Mouse (Mus musculus): ENCODE measurements around the gene Sept12. TPM values are rescaled to one million over a fixed set of nuclear protein-coding genes. Genes with fewer than 3 reads are reported as not detected.

Gene Sept12
- polyA plus RNA-seq, 1 experiment from 2014 or later, result not detected

GRCm38 (mm10) chr16:5011285-5011684 lies 13.6 kb upstream of the Sept12 start:
- no peaks in the 10 kb centered on the region for H3K9me3 ChIP-seq (ENCODE audit: control insufficient read depth, low read length)
- 85% methylated on average over 7 of the region's 7 CpGs for WGBS
- no peak overlapping the region for H3K27ac ChIP-seq (ENCODE audit: low read length)
- H3K36me3 ChIP-seq (ENCODE audit: control insufficient read depth, insufficient read depth, low read length), result peaks cover 15% of the 10 kb centered on the region
- no peak overlapping the region for H3K4me2 ChIP-seq (ENCODE audit: low read depth, low read length)
- no peak overlapping the region for H3K4me3 ChIP-seq (ENCODE audit: low read length)
- no peak overlapping the region for H3K9ac ChIP-seq (ENCODE audit: low read depth, low read length)
- peaks cover 16% of the 10 kb centered on the region for H3K4me1 ChIP-seq (ENCODE audit: control insufficient read depth, insufficient read depth, low read length)
- no peak for ATAC-seq
- no peaks in the 10 kb centered on the region for H3K27me3 ChIP-seq (replicated peaks; ENCODE audit: control insufficient read depth, insufficient read depth, low read length)

- Histone ChIP-seq H3K4me3 (ENCODE audit: low read length) (no peak overlapping the region), H3K9me3 (ENCODE audit: control insufficient read depth, low read length) (no peaks in the 10 kb centered on the region), H3K9ac (ENCODE audit: low read depth, low read length) (no peak overlapping the region), H3K27ac (ENCODE audit: low read length) (no peak overlapping the region), H3K36me3 (ENCODE audit: control insufficient read depth, insufficient read depth, low read length) (peaks cover 13% of the 10 kb centered on the region), H3K4me2 (ENCODE audit: low read depth, low read length) (no peak overlapping the region), H3K27me3 (replicated peaks; ENCODE audit: control insufficient read depth, insufficient read depth, low read length) (no peaks in the 10 kb centered on the region), H3K4me1 (ENCODE audit: control insufficient read depth, insufficient read depth, low read length) (peaks cover 16% of the 10 kb centered on the region)
- ATAC-seq, result no peak
- 91% methylated on average over 10 of the region's 10 CpGs for WGBS
Measured at GRCm38 (mm10) chr16:5010371-5010935, 12.8 kb upstream of the Sept12 start.

- H3K9ac ChIP-seq (ENCODE audit: low read depth, low read length), result peak overlapping the region; percentile 72
- peak overlapping the region; percentile 87 for H3K27ac ChIP-seq (ENCODE audit: low read length)
- no peaks in the 10 kb centered on the region for H3K9me3 ChIP-seq (ENCODE audit: control insufficient read depth, low read length)
- WGBS, result 72% methylated on average over 12 of the region's 12 CpGs
- peaks cover 16% of the 10 kb centered on the region for H3K4me1 ChIP-seq (ENCODE audit: control insufficient read depth, insufficient read depth, low read length)
- no peaks in the 10 kb centered on the region for H3K27me3 ChIP-seq (replicated peaks; ENCODE audit: control insufficient read depth, insufficient read depth, low read length)
- H3K4me2 ChIP-seq (ENCODE audit: low read depth, low read length), result peak overlapping the region; percentile 64
- no peaks in the 10 kb centered on the region for H3K36me3 ChIP-seq (ENCODE audit: control insufficient read depth, insufficient read depth, low read length)
- ATAC-seq, result no peak
- H3K4me3 ChIP-seq (ENCODE audit: low read length), result peak overlapping the region; percentile 50
Measured at GRCm38 (mm10) chr16:5008076-5008475, 10.4 kb upstream of the Sept12 start.

DNA sequence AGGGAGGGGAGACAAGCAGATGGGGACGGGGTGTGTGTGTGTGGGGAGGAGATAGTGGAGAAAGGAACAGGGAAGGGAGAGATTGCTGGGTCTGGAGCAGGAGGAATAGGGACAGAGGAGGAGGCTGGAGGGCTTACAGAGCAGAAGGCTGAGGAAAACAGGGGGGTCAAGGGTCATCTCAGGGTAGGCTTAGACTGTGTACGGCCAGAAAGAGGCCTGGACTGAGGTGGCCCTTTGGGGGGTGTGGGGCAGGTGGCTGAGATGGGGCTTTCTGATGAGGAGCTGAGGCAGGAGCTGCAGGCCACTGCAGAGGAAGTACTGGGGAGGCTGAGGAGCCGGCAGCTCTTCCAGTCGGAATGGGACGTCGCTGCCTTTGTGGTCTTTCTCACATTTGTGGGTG lies 9.8 kb upstream of the Sept12 start:
- peak overlapping the region; percentile 87 for H3K27ac ChIP-seq (ENCODE audit: low read length)
- peak overlapping the region; percentile 72 for H3K9ac ChIP-seq (ENCODE audit: low read depth, low read length)
- no peaks in the 10 kb centered on the region for H3K9me3 ChIP-seq (ENCODE audit: control insufficient read depth, low read length)
- H3K4me1 ChIP-seq (ENCODE audit: control insufficient read depth, insufficient read depth, low read length), result peaks cover 11% of the 10 kb centered on the region
- peak overlapping the region; percentile 64 for H3K4me2 ChIP-seq (ENCODE audit: low read depth, low read length)
- H3K27me3 ChIP-seq (replicated peaks; ENCODE audit: control insufficient read depth, insufficient read depth, low read length), result no peaks in the 10 kb centered on the region
- no peaks in the 10 kb centered on the region for H3K36me3 ChIP-seq (ENCODE audit: control insufficient read depth, insufficient read depth, low read length)
- H3K4me3 ChIP-seq (ENCODE audit: low read length), result peak overlapping the region; percentile 50
- WGBS, result 35% methylated on average over 6 of the region's 6 CpGs
- peak; percentile 57 for ATAC-seq

GRCm38 (mm10) chr16:5007067-5007466 lies 9.4 kb upstream of the Sept12 start, which contains the start of gene Smim22:
Gene Smim22, plus strand, starts transcription at chr16:5007288.
- peak; percentile 91 for ATAC-seq
- Histone ChIP-seq H3K4me3 (ENCODE audit: low read length) (peak within 1 kb of the TSS; percentile 50), H3K27ac (ENCODE audit: low read length) (peak within 1 kb of the TSS; percentile 87), H3K4me2 (ENCODE audit: low read depth, low read length) (peak within 1 kb of the TSS; percentile 64), H3K27me3 (replicated peaks; ENCODE audit: control insufficient read depth, insufficient read depth, low read length) (no peaks in the 10 kb centered on the region), H3K9me3 (ENCODE audit: control insufficient read depth, low read length) (no peaks in the 10 kb centered on the region), H3K4me1 (ENCODE audit: control insufficient read depth, insufficient read depth, low read length) (peaks cover 7% of the 10 kb centered on the region), H3K36me3 (ENCODE audit: control insufficient read depth, insufficient read depth, low read length) (no peaks in the 10 kb centered on the region), H3K9ac (ENCODE audit: low read depth, low read length) (peak within 1 kb of the TSS; percentile 72)
- 35% methylated on average over 5 of the region's 5 CpGs for WGBS

- ATAC-seq, result no peak
Measured at GRCm38 (mm10) chr16:5000611-5001010, 3.0 kb upstream of the Sept12 start.

DNA sequence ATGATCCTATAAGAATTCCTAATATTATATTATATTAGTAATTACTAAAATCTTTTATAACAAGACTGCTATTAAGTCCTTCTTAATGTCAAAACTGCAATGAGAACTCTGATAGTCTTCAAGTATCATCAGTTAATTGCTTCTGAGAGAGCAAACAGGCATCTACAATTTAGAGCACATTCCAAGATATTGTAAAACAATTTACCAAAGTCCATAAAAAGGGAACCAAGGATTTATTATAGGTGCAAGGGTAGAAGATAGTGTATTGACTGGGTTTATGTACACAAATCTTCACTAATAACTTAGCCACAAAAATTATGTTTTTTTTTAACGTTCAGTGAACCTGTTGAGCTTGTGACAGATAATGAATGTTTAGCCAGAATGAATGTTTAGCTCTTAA lies 1.3 kb upstream of the Sept12 start:
- Histone ChIP-seq H3K27me3 (replicated peaks; ENCODE audit: control insufficient read depth, insufficient read depth, low read length) (no peaks in the 10 kb centered on the region), H3K4me3 (ENCODE audit: low read length) (no peak overlapping the region), H3K36me3 (ENCODE audit: control insufficient read depth, insufficient read depth, low read length) (no peaks in the 10 kb centered on the region), H3K9me3 (ENCODE audit: control insufficient read depth, low read length) (no peaks in the 10 kb centered on the region), H3K4me1 (ENCODE audit: control insufficient read depth, insufficient read depth, low read length) (peaks cover 13% of the 10 kb centered on the region; the same call in 1 of the 2 replicates), H3K4me2 (ENCODE audit: low read depth, low read length) (no peak overlapping the region), H3K9ac (ENCODE audit: low read depth, low read length) (no peak overlapping the region), H3K27ac (ENCODE audit: low read length) (no peak overlapping the region)
- ATAC-seq, result peak; percentile 75
- WGBS, result 17% methylated on average over 1 of the region's 1 CpGs

More at GRCm38 (mm10) chr16:5000611-5001010, 3.0 kb upstream of the Sept12 start:
- Histone ChIP-seq H3K27ac (ENCODE audit: low read length) (no peak overlapping the region), H3K9ac (ENCODE audit: low read depth, low read length) (no peak overlapping the region), H3K4me1 (ENCODE audit: control insufficient read depth, insufficient read depth, low read length) (peaks cover 13% of the 10 kb centered on the region; the same call in 1 of the 2 replicates), H3K27me3 (replicated peaks; ENCODE audit: control insufficient read depth, insufficient read depth, low read length) (no peaks in the 10 kb centered on the region), H3K9me3 (ENCODE audit: control insufficient read depth, low read length) (no peaks in the 10 kb centered on the region), H3K4me2 (ENCODE audit: low read depth, low read length) (no peak overlapping the region), H3K36me3 (ENCODE audit: control insufficient read depth, insufficient read depth, low read length) (no peaks in the 10 kb centered on the region), H3K4me3 (ENCODE audit: low read length) (no peak overlapping the region)
- 66% methylated on average over 3 of the region's 3 CpGs for WGBS

- no peaks in the 10 kb centered on the region for H3K36me3 ChIP-seq (ENCODE audit: control insufficient read depth, insufficient read depth, low read length)
- 90% methylated on average over 4 of the region's 4 CpGs for WGBS
- ATAC-seq, result no peak
Measured at GRCm38 (mm10) chr16:4993276-4993675, 4.4 kb downstream of the Sept12 start.

DNA sequence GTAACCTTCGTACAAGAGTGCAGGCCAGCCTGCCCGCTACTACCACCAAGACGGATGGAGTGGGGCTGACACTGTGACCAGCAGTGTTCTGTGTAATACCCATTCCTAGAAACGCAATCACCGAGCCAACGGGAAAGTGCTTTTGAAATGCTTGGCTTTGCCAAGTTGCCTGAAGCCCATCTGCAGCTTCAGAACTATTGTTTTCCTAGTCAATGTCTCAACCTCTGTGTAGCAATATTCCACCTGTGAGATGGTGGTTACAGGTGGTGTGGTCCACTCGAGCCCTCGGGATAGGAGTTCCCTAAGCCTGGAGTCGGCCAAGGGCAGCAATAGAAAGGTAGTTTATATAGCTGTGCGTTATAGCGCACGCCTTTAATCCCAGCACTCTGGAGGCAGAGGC lies 12.9 kb downstream of the Sept12 start:
- Histone ChIP-seq H3K36me3 (ENCODE audit: control insufficient read depth, insufficient read depth, low read length) (no peaks in the 10 kb centered on the region), H3K27me3 (replicated peaks; ENCODE audit: control insufficient read depth, insufficient read depth, low read length) (no peaks in the 10 kb centered on the region), H3K4me3 (ENCODE audit: low read length) (no peak overlapping the region), H3K9me3 (ENCODE audit: control insufficient read depth, low read length) (no peaks in the 10 kb centered on the region), H3K27ac (ENCODE audit: low read length) (no peak overlapping the region), H3K4me1 (ENCODE audit: control insufficient read depth, insufficient read depth, low read length) (no peaks in the 10 kb centered on the region), H3K9ac (ENCODE audit: low read depth, low read length) (no peak overlapping the region), H3K4me2 (ENCODE audit: low read depth, low read length) (no peak overlapping the region)
- 92% methylated on average over 12 of the region's 12 CpGs for WGBS
- no peak for ATAC-seq

More at GRCm38 (mm10) chr16:4993276-4993675, 4.4 kb downstream of the Sept12 start:
- H3K4me1 ChIP-seq (ENCODE audit: control insufficient read depth, insufficient read depth, low read length), result peaks cover 8% of the 10 kb centered on the region; the same call in 1 of the 2 replicates
- H3K9me3 ChIP-seq (ENCODE audit: control insufficient read depth, low read length), result no peaks in the 10 kb centered on the region
- no peaks in the 10 kb centered on the region for H3K27me3 ChIP-seq (replicated peaks; ENCODE audit: control insufficient read depth, insufficient read depth, low read length)
- no peak overlapping the region for H3K4me3 ChIP-seq (ENCODE audit: low read length)
- no peak overlapping the region for H3K9ac ChIP-seq (ENCODE audit: low read depth, low read length)
- H3K27ac ChIP-seq (ENCODE audit: low read length), result no peak overlapping the region
- no peak overlapping the region for H3K4me2 ChIP-seq (ENCODE audit: low read depth, low read length)
